8 mouse cellular contexts compared by ENCODE assay signal in genomic region chr9:31912553-31912920, GRCm38 (mm10). TPM values are rescaled to one million over a fixed set of nuclear protein-coding genes. Genes with fewer than 3 reads are reported as not detected.
A peak's percentile ranks its signal among the peaks of the same experiment; 100 is the strongest.
DNase-seq lines count a peak whose midpoint lies in the region; ATAC-seq and TF ChIP-seq lines count a peak whose summit lies in the region.

No protein-coding gene starts in this region.

- H3K9ac ChIP-seq in liver, embryonic 12.5 days: no peak overlapping the region

- TF ChIP-seq POLR2A in thymus, adult 2 months (IDR thresholded peaks at IDR 0.05; ENCODE audit: control insufficient read depth, extremely low read depth, insufficient read depth, low read length, poor library complexity): no peak

- H3K27ac ChIP-seq in gastrocnemius, adult 2 months: peak overlapping the region; percentile 74
- no peak overlapping the region for H3K27ac ChIP-seq in thymus, adult 2 months (ENCODE audit: control insufficient read depth, insufficient read depth, low read length)
- H3K27ac ChIP-seq in liver, embryonic 12.5 days: no peak overlapping the region

- intact Hi-C loops in gastrocnemius, adult 2 months (cut with DNase I): no loop called here

- no peak for DNase-seq in gastrocnemius, adult 2 months
- DNase-seq in gastrocnemius, postnatal 10 days: no peak
- DNase-seq in thymus, adult 2 months: no peak
- DNase-seq in thymus, postnatal 10 days (ENCODE audit: low spot score in 2 of 2): no peak
- DNase-seq in frontal cortex, postnatal 14 days (ENCODE audit: low spot score in 2 of 2): no peak
- no peak for DNase-seq in ovary, postnatal 14 days (ENCODE audit: low spot score)
- no peak for DNase-seq in retina, embryonic 14.5 days (ENCODE audit: low spot score)

- H3K4me2 ChIP-seq in liver, embryonic 12.5 days: peak overlapping the region; percentile 64

- 10% methylated on average over 16 of the region's 16 CpGs for WGBS in thymus, adult 2 months
- WGBS in liver, embryonic 12.5 days (ENCODE audit: insufficient replicate concordance): 2% methylated on average over 16 of the region's 16 CpGs

- peak overlapping the region; percentile 74 for H3K4me3 ChIP-seq in gastrocnemius, adult 2 months
- H3K4me3 ChIP-seq in thymus, adult 2 months (ENCODE audit: control insufficient read depth, insufficient read depth, low read length): peak overlapping the region; percentile 45; the same call in 1 of the 2 replicates
- 0 out of 2 replicates have a peak overlapping the region, but pooled peaks have one; percentile 41 for H3K4me3 ChIP-seq in liver, embryonic 12.5 days

- no peak for ATAC-seq in liver, embryonic 12.5 days

- no peaks in the 10 kb centered on the region for H3K9me3 ChIP-seq in liver, embryonic 12.5 days (replicated peaks)

- H3K4me1 ChIP-seq in thymus, adult 2 months (replicated peaks; ENCODE audit: control insufficient read depth, insufficient read depth, low read length): peaks cover 12% of the 10 kb centered on the region
- peaks cover 12% of the 10 kb centered on the region; the same call in 1 of the 2 replicates for H3K4me1 ChIP-seq in liver, embryonic 12.5 days

- no peak for TF ChIP-seq CTCF in gastrocnemius, adult 2 months (IDR thresholded peaks at IDR 0.05)
- TF ChIP-seq CTCF in thymus, adult 2 months (IDR thresholded peaks at IDR 0.05; ENCODE audit: borderline replicate concordance, control insufficient read depth, extremely low read depth, insufficient read depth, low read length, poor library complexity): no peak

- peaks cover 14% of the 10 kb centered on the region; the same call in 1 of the 2 replicates for H3K27me3 ChIP-seq in thymus, adult 2 months (ENCODE audit: control insufficient read depth, insufficient read depth, low read length)
- peaks cover 87% of the 10 kb centered on the region for H3K27me3 ChIP-seq in liver, embryonic 12.5 days (replicated peaks)

- H3K36me3 ChIP-seq in thymus, adult 2 months (ENCODE audit: control insufficient read depth, insufficient read depth, low read length): no peaks in the 10 kb centered on the region
- H3K36me3 ChIP-seq in liver, embryonic 12.5 days: no peaks in the 10 kb centered on the region

RNA-seq across cellular contexts. Expression of gene Barx2, which starts 0.7 kb away (rescaled TPM):
- total RNA-seq in gastrocnemius, adult 2 months (2021): 10 to 100 TPM; 13.7 to 35.5 TPM
- total RNA-seq in gastrocnemius, postnatal 10 days (2021): 10 to 100 TPM; 10.5 to 10.7 TPM
- polyA plus RNA-seq in thymus, adult 2 months (2012; rRNA removed): 0.66 and 0.85 TPM in 2 replicates
- 0.06 TPM in 1 of 2 replicates, not detected in the other for polyA plus RNA-seq in liver, embryonic 12.5 days (2016; fragmentation: Nextera tagmentation; extraction: Ambion mirVana)
